ENCODE assay signal across 10 mouse cellular contexts in genomic region chr9:66917216-66917891, GRCm38 (mm10). TPM values are rescaled to one million over a fixed set of nuclear protein-coding genes. Genes with fewer than 3 reads are reported as not detected.
DNase-seq lines count a peak whose midpoint lies in the region; ATAC-seq and TF ChIP-seq lines count a peak whose summit lies in the region.
"Had no signal": no experiment of that assay in that cellular context is flagged by ENCODE, and none has a peak within 500 bp of the region (broad histone marks: within the 10 kb centered on the region; RNA-seq: fewer than 3 reads in every experiment).

No protein-coding gene starts in this region.

- H3K9ac ChIP-seq in heart, embryonic 11.5 days (ENCODE audit: low read depth, low read length), result no peak overlapping the region
- no peak overlapping the region for H3K9ac ChIP-seq in lung, embryonic 14.5 days
- H3K9ac ChIP-seq in liver, embryonic 13.5 days, result peak overlapping the region; percentile 97

- no peak for ATAC-seq in heart, embryonic 11.5 days (replicated peaks; ENCODE audit: insufficient number of reproducible peaks, low FRiP score, low TSS enrichment)
- no peak for ATAC-seq in lung, embryonic 14.5 days (ENCODE audit: insufficient read depth)
- ATAC-seq in liver, embryonic 13.5 days (ENCODE audit: low read depth), result no peak

- no peak for DNase-seq in heart, postnatal 4 days
- DNase-seq in lung, embryonic 14.5 days, result no peak
- no peak for DNase-seq in lung, adult 18-20 months
- no peak for DNase-seq in liver, embryonic 13.5 days
- DNase-seq in cerebellum, postnatal 14 days, result no peak
- no peak for DNase-seq in urinary bladder, postnatal 10 days (ENCODE audit: low spot score)
- DNase-seq: lung, postnatal 14 days; right cerebral cortex, postnatal 14 days had no signal

- peaks cover 22% of the 10 kb centered on the region for H3K4me1 ChIP-seq in heart, embryonic 11.5 days (ENCODE audit: control insufficient read depth, insufficient read depth, low read length)
- H3K4me1 ChIP-seq in lung, embryonic 14.5 days (ENCODE audit: insufficient read depth), result peaks cover 21% of the 10 kb centered on the region
- peaks cover 9% of the 10 kb centered on the region; the same call in 1 of the 2 replicates for H3K4me1 ChIP-seq in bone marrow, adult 2 months (ENCODE audit: control insufficient read depth, insufficient read depth, low read length)
- peaks cover 81% of the 10 kb centered on the region for H3K4me1 ChIP-seq in liver, embryonic 13.5 days (replicated peaks)

- no peaks in the 10 kb centered on the region for H3K9me3 ChIP-seq in heart, embryonic 11.5 days (replicated peaks; ENCODE audit: control insufficient read depth, low read length)
- no peaks in the 10 kb centered on the region for H3K9me3 ChIP-seq in lung, embryonic 14.5 days (ENCODE audit: low read depth, low read length)
- no peaks in the 10 kb centered on the region for H3K9me3 ChIP-seq in liver, embryonic 13.5 days (replicated peaks)

- TF ChIP-seq POLR2A in bone marrow, adult 2 months (IDR thresholded peaks at IDR 0.05; ENCODE audit: borderline replicate concordance, control insufficient read depth, low read depth, low read length), result no peak

- H3K36me3 ChIP-seq in heart, embryonic 11.5 days (ENCODE audit: control insufficient read depth, insufficient read depth, low read length), result no peaks in the 10 kb centered on the region
- no peaks in the 10 kb centered on the region for H3K36me3 ChIP-seq in lung, embryonic 14.5 days (ENCODE audit: insufficient read depth)
- H3K36me3 ChIP-seq in liver, embryonic 13.5 days, result peaks cover 16% of the 10 kb centered on the region; the same call in 1 of the 2 replicates

- no peaks in the 10 kb centered on the region for H3K27me3 ChIP-seq in heart, embryonic 11.5 days (ENCODE audit: control insufficient read depth, insufficient read depth, low read length)
- H3K27me3 ChIP-seq in lung, embryonic 14.5 days (ENCODE audit: insufficient read depth, low read length), result no peaks in the 10 kb centered on the region
- no peaks in the 10 kb centered on the region for H3K27me3 ChIP-seq in liver, embryonic 13.5 days

- 80% methylated on average over 8 of the region's 8 CpGs for WGBS in heart, embryonic 11.5 days (ENCODE audit: insufficient replicate concordance)
- WGBS in lung, embryonic 14.5 days, result 84% methylated on average over 8 of the region's 8 CpGs
- 43% methylated on average over 8 of the region's 8 CpGs for WGBS in bone marrow, adult 2 months
- 56% methylated on average over 8 of the region's 8 CpGs for WGBS in liver, embryonic 13.5 days (ENCODE audit: insufficient replicate concordance)

- no peak overlapping the region for H3K27ac ChIP-seq in heart, embryonic 11.5 days (ENCODE audit: low read depth, low read length)
- H3K27ac ChIP-seq in lung, embryonic 14.5 days (ENCODE audit: low read depth), result no peak overlapping the region; the same call in 1 of the 2 replicates
- peak overlapping the region; percentile 67 for H3K27ac ChIP-seq in bone marrow, adult 2 months (ENCODE audit: control insufficient read depth, insufficient read depth, low read depth, low read length, poor library complexity)
- H3K27ac ChIP-seq in liver, embryonic 13.5 days, result peak overlapping the region; percentile 99

- no peak for TF ChIP-seq CTCF in lung, embryonic 14.5 days (IDR thresholded peaks at IDR 0.05; ENCODE audit: low read depth)
- TF ChIP-seq CTCF in bone marrow, adult 2 months (IDR thresholded peaks at IDR 0.05; ENCODE audit: control insufficient read depth, insufficient read depth, low read length), result no peak

- H3K4me2 ChIP-seq in heart, embryonic 11.5 days, result peak overlapping the region; percentile 34; the same call in 1 of the 2 replicates
- peak overlapping the region; percentile 84 for H3K4me2 ChIP-seq in lung, embryonic 14.5 days
- H3K4me2 ChIP-seq in liver, embryonic 13.5 days, result peak overlapping the region; percentile 79

- no peak overlapping the region for H3K4me3 ChIP-seq in heart, embryonic 11.5 days (ENCODE audit: low read depth, low read length)
- 0 out of 2 replicates have a peak overlapping the region, but pooled peaks have one; percentile 72 for H3K4me3 ChIP-seq in lung, embryonic 14.5 days (ENCODE audit: low read depth, low read length)
- peak overlapping the region; percentile 9 for H3K4me3 ChIP-seq in bone marrow, adult 2 months (replicated peaks; ENCODE audit: control insufficient read depth, low read depth, low read length)
- peak overlapping the region; percentile 94 for H3K4me3 ChIP-seq in liver, embryonic 13.5 days (replicated peaks)

RNA-seq across cellular contexts. Expression of gene Rab8b, which starts 2.1 kb away (rescaled TPM):
- 23.6 and 24.4 TPM in 2 replicates for polyA plus RNA-seq in heart, embryonic 11.5 days (2014; fragmentation: Nextera tagmentation; extraction: Ambion mirVana)
- total RNA-seq in heart, postnatal 4 days (2021), result 10 to 100 TPM; 17.8 to 18.5 TPM
- 29.9 and 35.0 TPM in 2 replicates for polyA plus RNA-seq in lung, embryonic 14.5 days (2014; fragmentation: Nextera tagmentation; extraction: Ambion mirVana)
- 22.5 and 25.3 TPM in 2 replicates for polyA plus RNA-seq in bone marrow, adult 2 months (2011; ENCODE audit: insufficient read depth, insufficient read length, low replicate concordance, missing spikeins)
- polyA plus RNA-seq in liver, embryonic 13.5 days (2015; fragmentation: Nextera tagmentation; extraction: Ambion mirVana), result 30.9 and 38.0 TPM in 2 replicates

RNA-seq across cellular contexts. Expression of gene Rps27l, which starts 28.5 kb away (rescaled TPM):
- polyA plus RNA-seq in heart, embryonic 11.5 days (2014; fragmentation: Nextera tagmentation; extraction: Ambion mirVana), result 614 and 628 TPM in 2 replicates
- 100 to 1,000 TPM; 253 to 256 TPM for total RNA-seq in heart, postnatal 4 days (2021)
- polyA plus RNA-seq in lung, embryonic 14.5 days (2014; fragmentation: Nextera tagmentation; extraction: Ambion mirVana), result 656 and 719 TPM in 2 replicates
- polyA plus RNA-seq in bone marrow, adult 2 months (2011; ENCODE audit: insufficient read depth, insufficient read length, low replicate concordance, missing spikeins), result 99.8 and 183 TPM in 2 replicates
- 702 and 803 TPM in 2 replicates for polyA plus RNA-seq in liver, embryonic 13.5 days (2015; fragmentation: Nextera tagmentation; extraction: Ambion mirVana)

RNA-seq across cellular contexts. Expression of gene Lactb, which starts 57.9 kb away (rescaled TPM):
- polyA plus RNA-seq in heart, embryonic 11.5 days (2014; fragmentation: Nextera tagmentation; extraction: Ambion mirVana), result 12.2 and 12.3 TPM in 2 replicates
- total RNA-seq in heart, postnatal 4 days (2021), result 10 to 100 TPM; 20.9 to 21.6 TPM
- polyA plus RNA-seq in lung, embryonic 14.5 days (2014; fragmentation: Nextera tagmentation; extraction: Ambion mirVana), result 8.7 and 9.8 TPM in 2 replicates
- 8.1 and 8.6 TPM in 2 replicates for polyA plus RNA-seq in bone marrow, adult 2 months (2011; ENCODE audit: insufficient read depth, insufficient read length, low replicate concordance, missing spikeins)
- polyA plus RNA-seq in liver, embryonic 13.5 days (2015; fragmentation: Nextera tagmentation; extraction: Ambion mirVana), result 6.4 and 6.7 TPM in 2 replicates

Comparison
In these comparisons a context has a peak if more than half of its experiments do, and no peak if none do; other contexts are left out.
1. H3K27ac ChIP-seq: peak in bone marrow, adult 2 months (single experiment) and liver, embryonic 13.5 days (single experiment); none in heart, embryonic 11.5 days (single experiment) and lung, embryonic 14.5 days (single experiment).
2. H3K4me2 ChIP-seq: peak in every context shown above with its lines; median percentile 84 in lung, embryonic 14.5 days; 79 in liver, embryonic 13.5 days; 34 in heart, embryonic 11.5 days.